Mouse (Mus musculus): ENCODE data around the gene Cxcl2. TPM values are rescaled to one million over a fixed set of nuclear protein-coding genes. Genes with fewer than 3 reads are reported as not detected.

Gene Cxcl2
- total RNA-seq, 2 experiments from 2014 or later, result not detected

DNA sequence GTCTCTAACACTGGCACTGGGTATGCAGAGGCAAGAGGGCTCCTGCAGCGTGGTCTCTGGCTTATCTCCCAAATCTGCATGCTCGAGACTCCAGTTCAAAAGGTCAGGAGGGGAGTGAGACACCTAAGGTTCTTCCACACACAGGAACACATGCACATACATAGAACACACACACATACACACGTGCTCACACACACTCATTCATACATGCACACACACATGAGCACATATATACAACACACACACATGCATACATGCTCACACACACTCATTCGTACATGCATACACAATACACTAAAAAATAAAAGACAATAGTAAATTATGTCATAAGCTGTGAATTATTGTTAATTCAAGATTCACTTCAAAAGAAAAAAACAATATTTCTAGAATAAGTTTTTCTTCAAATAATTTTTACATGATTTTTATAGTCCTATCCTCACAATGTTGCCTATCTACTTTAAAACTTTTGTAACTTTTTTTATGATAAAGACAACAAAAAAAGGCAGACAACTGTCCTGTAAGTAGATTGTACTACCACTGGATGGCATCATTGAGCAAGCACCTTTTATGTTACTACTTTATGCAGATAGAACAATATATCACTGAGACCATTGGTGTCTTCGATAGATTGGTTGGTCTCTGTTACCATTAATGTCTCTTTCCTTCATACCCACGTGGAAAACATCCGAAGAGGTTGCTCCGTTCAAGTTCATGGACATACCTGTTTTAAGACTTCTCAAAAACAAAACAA is 49.2 kb downstream of the Cxcl2 start:
- intact Hi-C loops (cut with DNase I), result loop anchor here (2.0 kb wide), 1 partner anchor 354 kb away; no protein-coding TSS in a partner anchor

More for the DNA sequence above, 49.2 kb downstream of the Cxcl2 start:
- no peak for DNase-seq (ENCODE audit: extremely low spot score in 1 of 2, low spot score in 2 of 2)

Other genes starting within 250 kb of the Cxcl2 start
- gene Cxcl5, start 144.5 kb upstream of the Cxcl2 start, total RNA-seq (2021), result not detected
- not detected for gene Ppbp, start 135.4 kb upstream of the Cxcl2 start, total RNA-seq (2021)
- gene Pf4, start 131.4 kb upstream of the Cxcl2 start, total RNA-seq (2021), result 1 to 10 TPM; 1.6 to 8.3 TPM
- not detected for gene Cxcl3, start 117.8 kb upstream of the Cxcl2 start, total RNA-seq (2021)
- gene Cxcl15, start 109.3 kb upstream of the Cxcl2 start, total RNA-seq (2021), result not detected
- gene Cxcl1, start 12.6 kb upstream of the Cxcl2 start, total RNA-seq (2021), result under 1 TPM in 1 of 2 experiments, not detected in 1; 0.55 TPM
- 10 to 100 TPM; 18.0 to 18.5 TPM for gene Mthfd2l, start 27.2 kb downstream of the Cxcl2 start, total RNA-seq (2021)
- under 1 TPM in 1 of 2 experiments, not detected in 1; 0.39 TPM for gene Epgn, start 123.6 kb downstream of the Cxcl2 start, total RNA-seq (2021)
- not detected for gene Ereg, start 170.8 kb downstream of the Cxcl2 start, total RNA-seq (2021)
- under 1 TPM; 0.49 to 0.56 TPM for gene Areg, start 235.7 kb downstream of the Cxcl2 start, total RNA-seq (2021)

Data from left cerebral cortex, postnatal 10 days (tissue).